Mouse (Mus musculus) bone marrow, adult 2 months (tissue): ENCODE measurements around the gene Pde4c. TPM values are rescaled to one million over a fixed set of nuclear protein-coding genes. Genes with fewer than 3 reads are reported as not detected.

Experiments
- H3K27ac ChIP-seq: fragments of 200-500 bp; 2 replicates; pipeline ENCODE4 v1.5.1; 2012; ENCODE audit warnings: low read depth, mild to moderate bottlenecking, control low read depth, inconsistent platforms, low read length; ENCODE audit not compliant: control insufficient read depth, poor library complexity, insufficient read depth
- H3K4me1 ChIP-seq: fragments of 200-500 bp; 2 replicates; pipeline ENCODE4 v1.6.1; 2011; ENCODE audit warnings: low read length; ENCODE audit not compliant: control insufficient read depth, insufficient read depth
- H3K4me3 ChIP-seq: fragments of 200-500 bp; replicated peaks from 2 replicates; pipeline ENCODE3; 2011; ENCODE audit warnings: mild to moderate bottlenecking, low read depth, low read length, control low read depth; ENCODE audit not compliant: control insufficient read depth
- CTCF ChIP-seq: fragments of 200-500 bp; IDR thresholded peaks from 2 replicates; pipeline ENCODE4 v1.5.1; 2011; ENCODE audit warnings: low read length, control low read depth; ENCODE audit not compliant: control insufficient read depth, insufficient read depth
- POLR2A ChIP-seq: fragments of 200-500 bp; IDR thresholded peaks from 2 replicates; pipeline ENCODE4 v1.6.1; 2011; ENCODE audit warnings: low read depth, mild to moderate bottlenecking, control low read depth, low read length, borderline replicate concordance; ENCODE audit not compliant: control insufficient read depth
- WGBS: fragments of 180-500 bp; shearing (Covaris S2); methylation state at CpG from one replicate; pipeline ENCODE4 v1.1.7; 2018; 5-methylcytosine and 5-hydroxymethylcytosine counted together
- polyA plus RNA-seq: library from polyadenylated mRNA; stranded (reverse); fragments of >200 nt; gene quantifications from 2 replicates; pipeline ENCODE4 v1.2.4, GENCODE M21; 2011; ENCODE audit warnings: low replicate concordance; ENCODE audit not compliant: missing spikeins, insufficient read depth, insufficient read length

The Pde4c gene
- polyA plus RNA-seq, 1 experiment: 3.2 TPM

GRCm38 (mm10) chr8:70795370-70795769, 71.8 kb downstream of the Pde4c start:
- peaks cover 8% of the 10 kb centered on the region for H3K4me1 ChIP-seq
- no peak overlapping the region for H3K4me3 ChIP-seq
- H3K27ac ChIP-seq: no peak overlapping the region
- 91% methylated on average over 2 of the region's 2 CpGs for WGBS
- TF ChIP-seq CTCF (no peak; the same call in 1 of the 2 replicates), POLR2A (no peak)

- no peak overlapping the region for H3K4me3 ChIP-seq
- peaks cover 8% of the 10 kb centered on the region for H3K4me1 ChIP-seq
- whole genome bisulfite sequencing: 11% methylated on average over 54 of the region's 54 CpGs
- no peak overlapping the region for H3K27ac ChIP-seq
- TF ChIP-seq CTCF (no peak), POLR2A (no peak)
These were observed 73.0 kb downstream of the Pde4c start for GRCm38 (mm10) chr8:70796403-70797080.

- H3K4me3 ChIP-seq: peak overlapping the region; percentile 58
- under 1% methylated on average over 57 of the region's 57 CpGs for WGBS
- H3K4me1 ChIP-seq: peaks cover 9% of the 10 kb centered on the region
- TF ChIP-seq POLR2A (no peak), CTCF (no peak)
- no peak overlapping the region for H3K27ac ChIP-seq
These were observed 73.9 kb downstream of the Pde4c start for GRCm38 (mm10) chr8:70797081-70798070.

- peaks cover 3% of the 10 kb centered on the region; the same call in 1 of the 2 replicates for H3K4me1 ChIP-seq
- H3K27ac ChIP-seq: no peak overlapping the region
- 34% methylated on average over 15 of the region's 15 CpGs for WGBS
- TF ChIP-seq CTCF (no peak), POLR2A (no peak)
- H3K4me3 ChIP-seq: no peak overlapping the region
These were observed 74.8 kb downstream of the Pde4c start for GRCm38 (mm10) chr8:70798281-70798680.

GRCm38 (mm10) chr8:70800648-70801047, 77.1 kb downstream of the Pde4c start:
- H3K4me3 ChIP-seq: no peak overlapping the region
- no peak overlapping the region for H3K27ac ChIP-seq
- TF ChIP-seq CTCF (no peak), POLR2A (no peak)
- WGBS: 44% methylated on average over 10 of the region's 10 CpGs
- H3K4me1 ChIP-seq: peaks cover 3% of the 10 kb centered on the region; the same call in 1 of the 2 replicates

Other genes starting within 250 kb of the Pde4c start
- 7.1 and 11.0 TPM in 2 replicates for gene Klhl26, start 246.8 kb upstream of the Pde4c start, polyA plus RNA-seq
- gene Tmem59l, start 236.4 kb upstream of the Pde4c start, polyA plus RNA-seq: 1.3 TPM in 1 of 2 replicates, not detected in the other
- 3.7 and 5.5 TPM in 2 replicates for gene Crlf1, start 230.6 kb upstream of the Pde4c start, polyA plus RNA-seq
- gene Rex1bd, start 217.0 kb upstream of the Pde4c start, polyA plus RNA-seq: 46.9 and 63.6 TPM in 2 replicates
- 961 and 1,100 TPM in 2 replicates for gene Uba52, start 212.9 kb upstream of the Pde4c start, polyA plus RNA-seq
- gene Fkbp8, start 196.0 kb upstream of the Pde4c start, polyA plus RNA-seq: 98.7 and 181 TPM in 2 replicates
- gene Kxd1, start 195.8 kb upstream of the Pde4c start, polyA plus RNA-seq: 29.0 and 41.3 TPM in 2 replicates
- gene Ell, start 184.3 kb upstream of the Pde4c start, polyA plus RNA-seq: 11.9 and 17.8 TPM in 2 replicates
- gene Isyna1, start 129.3 kb upstream of the Pde4c start, polyA plus RNA-seq: 11.2 and 23.7 TPM in 2 replicates
- gene Ssbp4, start 114.8 kb upstream of the Pde4c start, polyA plus RNA-seq: 45.2 and 107 TPM in 2 replicates
- gene Lrrc25, start 107.6 kb upstream of the Pde4c start, polyA plus RNA-seq: 3.4 and 18.8 TPM in 2 replicates
- gene Gdf15, start 91.3 kb upstream of the Pde4c start, polyA plus RNA-seq: 3.1 TPM in 1 of 2 replicates, not detected in the other
- 4.3 and 21.1 TPM in 2 replicates for gene Pgpep1, start 63.3 kb upstream of the Pde4c start, polyA plus RNA-seq
- gene Lsm4, start 50.5 kb upstream of the Pde4c start, polyA plus RNA-seq: 69.2 and 119 TPM in 2 replicates
- gene Jund, start 24.8 kb upstream of the Pde4c start, polyA plus RNA-seq: 48.1 and 58.0 TPM in 2 replicates
- 0.29 TPM in 1 of 2 replicates, not detected in the other for gene Iqcn, start 20.3 kb upstream of the Pde4c start, polyA plus RNA-seq
- not detected in 2 replicates for gene Gm3336, start 5.2 kb upstream of the Pde4c start, polyA plus RNA-seq
- 9.7 and 13.3 TPM in 2 replicates for gene Rab3a, start 31.0 kb downstream of the Pde4c start, polyA plus RNA-seq
- 15.1 and 28.2 TPM in 2 replicates for gene Mpv17l2, start 37.2 kb downstream of the Pde4c start, polyA plus RNA-seq
- 12.8 and 19.5 TPM in 2 replicates for gene Pik3r2, start 53.0 kb downstream of the Pde4c start, polyA plus RNA-seq
- gene Mast3, start 81.3 kb downstream of the Pde4c start, polyA plus RNA-seq: 20.5 and 70.7 TPM in 2 replicates
- gene Il12rb1, start 84.7 kb downstream of the Pde4c start, polyA plus RNA-seq: 0.36 and 1.9 TPM in 2 replicates
- 19.1 and 44.8 TPM in 2 replicates for gene Arrdc2, start 116.0 kb downstream of the Pde4c start, polyA plus RNA-seq
- gene Kcnn1, start 139.5 kb downstream of the Pde4c start, polyA plus RNA-seq: not detected in 2 replicates
- gene Ccdc124, start 150.2 kb downstream of the Pde4c start, polyA plus RNA-seq: 27.6 and 41.7 TPM in 2 replicates
- gene Slc5a5, start 169.0 kb downstream of the Pde4c start, polyA plus RNA-seq: not detected in 2 replicates
- 1,290 and 1,544 TPM in 2 replicates for gene Rpl18a, start 173.7 kb downstream of the Pde4c start, polyA plus RNA-seq
- 8.9 and 18.9 TPM in 2 replicates for gene Map1s, start 182.2 kb downstream of the Pde4c start, polyA plus RNA-seq